Mouse (Mus musculus) kidney, adult 2 months (tissue): Measurements from ENCODE around the gene Sox15. TPM values are rescaled to one million over a fixed set of nuclear protein-coding genes. Genes with fewer than 3 reads are reported as not detected.
"Not testable (repeated sequence)": the region's sequence is repeated elsewhere in the genome, so short reads cannot be mapped to it uniquely, and the experiment has no call there.

ENCODE experiments used
- DNase-seq: peaks from one replicate; pipeline ENCODE4 v3.0.0; 2021
- H3K27ac ChIP-seq: fragments of 200-500 bp; 2 replicates; pipeline ENCODE4 v1.5.1; 2012; ENCODE audit warnings: low read depth, low read length, control low read depth, inconsistent platforms; ENCODE audit not compliant: insufficient read depth
- H3K27me3 ChIP-seq: fragments of 200-500 bp; replicated peaks from 2 replicates; pipeline ENCODE4 v1.6.1; 2012; ENCODE audit warnings: mild to moderate bottlenecking, moderate library complexity, low read length, inconsistent platforms; ENCODE audit not compliant: control insufficient read depth, insufficient read depth
- H3K36me3 ChIP-seq: fragments of 200-500 bp; 2 replicates; pipeline ENCODE4 v1.6.1; 2012; ENCODE audit warnings: mild to moderate bottlenecking, moderate library complexity, low read length, inconsistent platforms; ENCODE audit not compliant: control insufficient read depth, insufficient read depth
- H3K4me1 ChIP-seq: fragments of 200-500 bp; 2 replicates; pipeline ENCODE4 v1.6.1; 2011; ENCODE audit warnings: low read length; ENCODE audit not compliant: control insufficient read depth, insufficient read depth
- H3K4me3 ChIP-seq: fragments of 200-500 bp; 2 replicates; pipeline ENCODE4 v1.5.1; 2011; ENCODE audit warnings: mild to moderate bottlenecking, low read depth, low read length, control low read depth; ENCODE audit not compliant: insufficient read depth
- CTCF ChIP-seq: fragments of 200-500 bp; conservative IDR thresholded peaks from 2 replicates; pipeline ENCODE4 v1.5.1; 2011; ENCODE audit warnings: low read depth, mild to moderate bottlenecking, control low read depth, low read length, moderate library complexity, mixed read lengths; ENCODE audit not compliant: insufficient read depth, insufficient read length
- POLR2A ChIP-seq: fragments of 200-500 bp; IDR thresholded peaks from one replicate; pipeline ENCODE4 v1.6.1; 2011; ENCODE audit warnings: low read depth, low read length, control low read depth
- WGBS: fragments of 180-500 bp; shearing (Covaris S2); methylation state at CpG from one replicate; pipeline ENCODE4 v1.1.7; 2018; 5-methylcytosine and 5-hydroxymethylcytosine counted together
- polyA plus RNA-seq: library from polyadenylated mRNA; depleted of rRNA; stranded (reverse); fragments of >200 nt; gene quantifications from 2 replicates; pipeline ENCODE4 v1.2.3, GENCODE M21; 2012

The Sox15 gene
- polyA plus RNA-seq, 1 experiment, result 0.70 TPM

- Histone ChIP-seq H3K4me1 (peaks cover 26% of the 10 kb centered on the region), H3K36me3 (no peaks in the 10 kb centered on the region), H3K27ac (peak overlapping the region; percentile 65), H3K4me3 (peak overlapping the region; percentile 76), H3K27me3 (no peaks in the 10 kb centered on the region)
- TF ChIP-seq POLR2A, result no peak
- no peak for TF ChIP-seq CTCF
- 19% methylated on average over 6 of the region's 6 CpGs for WGBS
- no peak for DNase-seq
These were observed 39.9 kb downstream of the Sox15 start for GRCm38 (mm10) chr11:69695046-69695360.

GRCm38 (mm10) chr11:69695361-69696181, 40.5 kb downstream of the Sox15 start, which contains the start of the genes Tnfsf12 and Tnfsfm13:
Gene Tnfsf12 (minus strand): TSS chr11:69695849.
Gene Tnfsfm13 (minus strand): TSS chr11:69696098.
- peak; percentile 87 for DNase-seq
- Histone ChIP-seq H3K27ac (peak within 1 kb of the TSS; percentile 95), H3K4me1 (peaks cover 26% of the 10 kb centered on the region), H3K27me3 (no peaks in the 10 kb centered on the region), H3K4me3 (peak within 1 kb of the TSS; percentile 76), H3K36me3 (no peaks in the 10 kb centered on the region)
- TF ChIP-seq CTCF (peak; percentile 25), POLR2A (peak; percentile 59)
- 3% methylated on average over 41 of the region's 41 CpGs for WGBS

GRCm38 (mm10) chr11:69697396-69697795, 42.3 kb downstream of the Sox15 start:
- no peak for DNase-seq
- WGBS, result 85% methylated on average over 3 of the region's 3 CpGs
- Histone ChIP-seq H3K4me1 (peaks cover 22% of the 10 kb centered on the region), H3K36me3 (no peaks in the 10 kb centered on the region), H3K27me3 (no peaks in the 10 kb centered on the region), H3K4me3 (no peak overlapping the region), H3K27ac (no peak overlapping the region)
- TF ChIP-seq CTCF (no peak), POLR2A (no peak)

GRCm38 (mm10) chr11:69698574-69698973, 43.5 kb downstream of the Sox15 start:
- H3K27me3 ChIP-seq, result no peaks in the 10 kb centered on the region

GRCm38 (mm10) chr11:69699595-69699994, 44.5 kb downstream of the Sox15 start:
- no peaks in the 10 kb centered on the region for H3K27me3 ChIP-seq
- no peak for DNase-seq
- no peak overlapping the region for H3K27ac ChIP-seq
- WGBS, result 56% methylated on average over 1 of the region's 1 CpGs
- no peaks in the 10 kb centered on the region for H3K36me3 ChIP-seq
- TF ChIP-seq POLR2A (no peak), CTCF (no peak)
- peaks cover 10% of the 10 kb centered on the region for H3K4me1 ChIP-seq
- no peak overlapping the region for H3K4me3 ChIP-seq

More at GRCm38 (mm10) chr11:69698574-69698973, 43.5 kb downstream of the Sox15 start:
- TF ChIP-seq POLR2A (no peak), CTCF (0 out of 2 replicates have a peak, but pooled peaks have one; percentile 14)
- H3K4me3 ChIP-seq, result no peak overlapping the region
- DNase-seq, result no peak
- H3K4me1 ChIP-seq, result peaks cover 14% of the 10 kb centered on the region
- WGBS, result 66% methylated on average over 5 of the region's 5 CpGs
- H3K36me3 ChIP-seq, result no peaks in the 10 kb centered on the region
- no peak overlapping the region for H3K27ac ChIP-seq

GRCm38 (mm10) chr11:69702886-69703285, 47.8 kb downstream of the Sox15 start:
- peaks cover 18% of the 10 kb centered on the region; the same call in 1 of the 2 replicates for H3K4me1 ChIP-seq
- H3K27ac ChIP-seq, H3K27me3 ChIP-seq, H3K36me3 ChIP-seq, H3K4me3 ChIP-seq, DNase-seq: not testable (repeated sequence)
- 98% methylated on average over 10 of the region's 10 CpGs for WGBS

- WGBS, result 64% methylated on average over 3 of the region's 3 CpGs
- DNase-seq, H3K36me3 ChIP-seq, H3K27me3 ChIP-seq, H3K4me3 ChIP-seq, H3K27ac ChIP-seq: not testable (repeated sequence)
- H3K4me1 ChIP-seq, result peaks cover 18% of the 10 kb centered on the region; the same call in 1 of the 2 replicates
These were observed 48.3 kb downstream of the Sox15 start for GRCm38 (mm10) chr11:69703381-69703780.
